Mouse (Mus musculus): ENCODE data around the gene Rhot2.
A peak's percentile ranks its signal among the peaks of the same experiment; 100 is the strongest.

- TF ChIP-seq POLR2A (IDR thresholded peaks at IDR 0.05; ENCODE audit: borderline replicate concordance, insufficient read depth, low read length) (peak; percentile 61; the same call in 1 of the 2 replicates), CTCF (IDR thresholded peaks at IDR 0.05; ENCODE audit: borderline replicate concordance, insufficient read depth, low read depth, low read length) (no peak)
Measured at GRCm38 (mm10) chr17:25837076-25837410, 7.6 kb downstream of the Rhot2 start, which contains the start of gene Rhbdl1.
